8 mouse cellular contexts compared by ENCODE assay signal in the genomic region with DNA sequence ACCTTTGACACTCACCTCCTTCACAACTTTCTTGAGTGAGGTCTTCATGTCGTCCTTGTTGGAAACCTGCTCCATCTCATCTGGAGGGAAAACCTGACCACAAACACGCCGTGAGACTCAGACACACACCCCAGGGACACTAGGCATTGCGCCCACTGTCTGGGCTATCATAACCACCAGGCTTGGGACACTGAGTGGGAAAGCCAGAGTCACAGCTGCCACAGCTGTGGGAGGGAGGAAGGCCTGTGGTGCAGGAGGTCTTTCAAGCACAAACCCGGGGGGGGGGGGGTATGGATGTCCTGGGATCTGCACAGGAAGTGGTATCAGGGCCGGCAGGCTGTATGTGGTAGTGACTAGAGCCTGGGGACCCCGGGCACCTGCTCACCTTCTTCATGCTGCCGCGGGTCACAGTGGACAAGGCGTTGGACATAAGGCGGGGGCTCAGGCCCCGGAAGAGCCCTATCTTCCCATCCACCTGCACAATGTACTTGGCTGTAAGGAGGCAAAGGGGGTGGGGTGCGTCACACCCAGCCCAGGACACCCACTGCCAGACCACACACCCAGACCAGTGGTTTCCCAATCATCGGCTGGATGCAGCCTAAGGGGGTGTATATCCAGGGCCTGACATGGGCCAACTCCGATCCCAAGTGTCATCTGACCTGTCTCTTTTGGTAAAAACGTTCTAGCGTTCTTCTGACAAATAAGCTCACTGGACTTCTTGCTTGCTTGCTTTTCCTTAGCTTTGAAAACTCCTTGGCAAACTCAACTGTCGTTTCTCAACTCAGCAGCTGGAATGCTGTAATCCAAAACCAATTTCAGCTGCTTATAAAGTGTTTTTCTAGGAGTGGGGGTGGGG. TPM values are rescaled to one million over a fixed set of nuclear protein-coding genes. Genes with fewer than 3 reads are reported as not detected.
A peak's percentile ranks its signal among the peaks of the same experiment; 100 is the strongest.
DNase-seq lines count a peak whose midpoint lies in the region; ATAC-seq and TF ChIP-seq lines count a peak whose summit lies in the region.

No protein-coding gene starts in this region.

- H3K4me2 ChIP-seq in heart, embryonic 15.5 days: no peak overlapping the region

- no peak for TF ChIP-seq CTCF in layer of hippocampus, adult 2 months (conservative IDR thresholded peaks at IDR 0.05)

- WGBS in heart, embryonic 15.5 days: 80% methylated on average over 18 of the region's 18 CpGs

- H3K9me3 ChIP-seq in heart, embryonic 15.5 days (replicated peaks): no peaks in the 10 kb centered on the region

- no peak overlapping the region for H3K9ac ChIP-seq in heart, embryonic 15.5 days

- ATAC-seq in heart, embryonic 15.5 days (replicated peaks; ENCODE audit: insufficient number of reproducible peaks, insufficient read depth, low FRiP score, low read depth): no peak

- H3K4me3 ChIP-seq in layer of hippocampus, adult 2 months: no peak overlapping the region
- no peak overlapping the region for H3K4me3 ChIP-seq in heart, embryonic 15.5 days

- H3K36me3 ChIP-seq in heart, embryonic 15.5 days: peaks cover 50% of the 10 kb centered on the region

- H3K27me3 ChIP-seq in heart, embryonic 15.5 days: no peaks in the 10 kb centered on the region

- H3K4me1 ChIP-seq in heart, embryonic 15.5 days (replicated peaks): peaks cover 44% of the 10 kb centered on the region

- peak; percentile 15 for DNase-seq in adrenal gland, postnatal 14 days
- no peak for DNase-seq in adrenal gland, adult 8-10 months
- no peak for DNase-seq in layer of hippocampus, adult 2 months (ENCODE audit: low spot score in 2 of 2)
- no peak for DNase-seq in layer of hippocampus, adult 9-10 months (ENCODE audit: low spot score)
- peak; percentile 49 for DNase-seq in lung, postnatal 36 days
- no peak for DNase-seq in left cerebral cortex, adult 11 months (ENCODE audit: low spot score)
- no peak for DNase-seq in adrenal gland, adult 2 months

- H3K27ac ChIP-seq in layer of hippocampus, adult 2 months: peak overlapping the region; percentile 77; the same call in 1 of the 2 replicates
- peak overlapping the region; percentile 87 for H3K27ac ChIP-seq in heart, embryonic 15.5 days

RNA-seq across cellular contexts. Expression of a gene that starts 7.1 kb away (rescaled TPM):
- 300 and 316 TPM in 2 replicates for total RNA-seq in adrenal gland, postnatal 14 days (2021)
- 100 to 1,000 TPM; 236 to 274 (median 253) TPM for total RNA-seq in adrenal gland, adult 8-10 months (2022)
- total RNA-seq in layer of hippocampus, adult 2 months (2021): 100 to 1,000 TPM; 587 to 618 TPM
- 224 and 299 TPM in 2 replicates for polyA plus RNA-seq in heart, embryonic 15.5 days (2015; fragmentation: Nextera tagmentation; extraction: Ambion mirVana)
- 100 to 1,000 TPM; 220 to 280 TPM for total RNA-seq in adrenal gland, adult 2 months (2021)
- polyA plus RNA-seq in adrenal gland, adult 2 months (2012; rRNA removed): 331 and 392 TPM in 2 replicates

RNA-seq across cellular contexts. Expression of a gene that starts 20.1 kb away (rescaled TPM):
- total RNA-seq in adrenal gland, postnatal 14 days (2021): 2.2 and 11.5 TPM in 2 replicates
- total RNA-seq in adrenal gland, adult 8-10 months (2022): 10 to 100 TPM in 1 of 4 experiments, 1 to 10 TPM in 3; 2.1 to 11.1 (median 6.9) TPM
- total RNA-seq in layer of hippocampus, adult 2 months (2021): 1 to 10 TPM; 3.8 to 4.4 TPM
- polyA plus RNA-seq in heart, embryonic 15.5 days (2015; fragmentation: Nextera tagmentation; extraction: Ambion mirVana): 3.0 and 7.0 TPM in 2 replicates
- total RNA-seq in adrenal gland, adult 2 months (2021): 1 to 10 TPM; 2.6 to 3.4 TPM
- polyA plus RNA-seq in adrenal gland, adult 2 months (2012; rRNA removed): 10.0 and 17.2 TPM in 2 replicates

RNA-seq across cellular contexts. Expression of a gene that starts 23.2 kb away (rescaled TPM):
- total RNA-seq in adrenal gland, postnatal 14 days (2021): 20.9 and 25.7 TPM in 2 replicates
- total RNA-seq in adrenal gland, adult 8-10 months (2022): 10 to 100 TPM in 3 of 4 experiments, 1 to 10 TPM in 1; 9.0 to 16.7 (median 14.0) TPM
- total RNA-seq in layer of hippocampus, adult 2 months (2021): 1 to 10 TPM in 1 of 2 experiments, under 1 TPM in 1; 0.74 to 1.1 TPM
- polyA plus RNA-seq in heart, embryonic 15.5 days (2015; fragmentation: Nextera tagmentation; extraction: Ambion mirVana): 4.3 and 5.8 TPM in 2 replicates
- 10 to 100 TPM; 23.1 to 35.5 TPM for total RNA-seq in adrenal gland, adult 2 months (2021)
- polyA plus RNA-seq in adrenal gland, adult 2 months (2012; rRNA removed): 21.5 and 29.9 TPM in 2 replicates

Comparison
In these comparisons a context has a peak if more than half of its experiments do, and no peak if none do; other contexts are left out.
1. DNase-seq: peak in adrenal gland, postnatal 14 days (single experiment) and lung, postnatal 36 days (single experiment); none in adrenal gland, adult 8-10 months (single experiment), layer of hippocampus, adult 2 months (0 of 2), layer of hippocampus, adult 9-10 months (single experiment), left cerebral cortex, adult 11 months (single experiment) and adrenal gland, adult 2 months (single experiment).
2. RNA of a gene that starts 23.2 kb away (total RNA-seq): 23.1 to 35.5 TPM in adrenal gland, adult 2 months, 20.9 to 25.7 TPM in adrenal gland, postnatal 14 days and 9.0 to 16.7 TPM in adrenal gland, adult 8-10 months; 0.74 to 1.1 TPM in layer of hippocampus, adult 2 months; every median in the first group is over 4 times any median in the second.